Mouse (Mus musculus): ENCODE measurements around the gene Iqsec3.

The Iqsec3 gene

DNA sequence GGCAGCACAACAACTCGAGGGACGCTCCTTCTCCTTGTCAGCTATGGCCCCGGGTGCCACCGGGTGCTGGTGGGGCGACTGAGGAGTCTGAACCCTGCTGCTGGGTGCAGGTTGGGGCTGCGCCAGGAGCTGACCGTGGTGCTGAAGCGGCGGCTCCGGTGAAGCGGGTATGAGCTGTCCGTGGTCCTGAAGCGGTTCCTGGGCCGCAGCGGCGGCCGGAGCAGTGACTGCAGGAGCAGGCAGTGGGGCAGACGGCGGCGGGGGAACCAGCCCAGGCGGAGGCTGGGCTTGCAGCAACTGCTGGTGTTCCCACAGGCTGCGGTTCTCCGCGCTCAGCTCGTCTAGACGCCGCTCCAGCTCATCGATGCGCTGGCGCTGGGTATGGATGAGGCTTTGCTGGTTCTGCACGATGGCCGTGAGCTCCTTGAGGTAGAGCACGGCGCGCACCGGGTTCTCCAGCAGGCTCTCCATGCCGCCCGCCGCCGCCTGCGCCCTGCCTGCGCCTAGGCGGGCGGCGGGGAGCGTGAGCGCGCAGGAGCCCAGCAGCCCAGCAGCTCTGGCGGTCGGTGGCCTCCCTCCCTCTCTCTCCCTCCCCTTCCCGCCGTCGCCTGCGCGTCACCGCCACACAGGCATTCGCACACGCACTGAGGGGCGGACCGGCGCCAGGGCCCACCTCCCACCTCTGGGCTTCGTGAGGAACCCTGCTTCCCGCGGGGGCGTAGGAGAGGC is at the start of gene Iqsec3:
Gene Iqsec3 (minus strand): TSS at position 586 of the 729 bp plus-strand sequence.
- no peak; the same call in 1 of the 2 replicates for TF ChIP-seq GATA4 (IDR thresholded peaks at IDR 0.05; ENCODE audit: insufficient replicate concordance, low read length)

DNA sequence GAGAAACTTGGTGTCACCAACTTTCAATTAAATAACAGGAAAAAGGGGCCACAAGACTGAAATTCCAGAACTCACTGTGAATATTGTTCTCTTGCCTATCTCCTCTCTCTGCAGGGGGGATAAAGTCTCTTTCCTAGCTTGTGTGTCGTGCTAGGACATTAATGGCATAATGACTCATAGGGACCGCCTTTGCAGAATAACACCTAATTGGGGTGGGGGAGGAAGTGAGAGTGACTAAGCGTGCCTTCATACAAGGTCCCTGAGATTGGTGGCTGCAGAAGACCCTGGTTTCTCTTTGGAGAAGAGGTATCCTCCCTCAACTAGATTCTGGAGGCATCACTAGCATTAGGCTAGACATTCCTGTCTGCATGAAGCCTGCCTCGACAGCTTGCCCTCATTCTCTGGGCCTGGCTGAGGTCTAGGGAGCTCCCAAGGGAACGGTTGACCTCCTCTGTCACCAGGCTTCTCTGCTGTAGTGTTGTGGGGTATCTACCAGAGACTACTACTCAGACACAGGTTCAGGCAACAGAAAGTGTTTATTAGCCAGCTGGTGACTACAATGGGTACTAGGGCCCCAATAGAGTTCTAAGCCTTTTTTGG is 48.7 kb upstream of the Iqsec3 start:
- TF ChIP-seq GATA4 (IDR thresholded peaks at IDR 0.05; ENCODE audit: insufficient replicate concordance, low read length), result no peak

DNA sequence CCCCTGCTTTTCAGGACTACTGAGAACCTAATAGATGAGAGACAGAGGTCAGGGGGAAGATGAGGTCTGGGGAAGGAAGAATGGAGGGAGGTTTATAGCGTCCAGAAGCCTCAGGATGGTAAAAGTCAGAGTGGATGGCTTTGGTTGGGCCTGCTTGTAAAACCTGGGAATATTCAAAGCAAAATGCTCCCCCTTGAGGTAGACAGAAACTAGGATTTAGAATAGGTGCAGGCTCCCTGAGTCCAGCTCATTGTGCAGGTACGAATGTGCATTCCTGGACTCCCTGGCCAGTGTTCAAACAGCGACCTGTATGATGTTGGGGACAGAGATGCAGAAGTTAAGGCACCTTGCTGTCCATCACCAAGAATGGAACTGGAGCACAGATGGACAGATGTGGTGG is 47.6 kb upstream of the Iqsec3 start:
- no peak for TF ChIP-seq GATA4 (IDR thresholded peaks at IDR 0.05; ENCODE audit: insufficient replicate concordance, low read length)

GRCm38 (mm10) chr6:121519896-121520295 is 46.4 kb upstream of the Iqsec3 start:
- TF ChIP-seq GATA4 (IDR thresholded peaks at IDR 0.05; ENCODE audit: insufficient replicate concordance, low read length), result no peak

GRCm38 (mm10) chr6:121519266-121519810 is 45.9 kb upstream of the Iqsec3 start:
- TF ChIP-seq GATA4 (IDR thresholded peaks at IDR 0.05; ENCODE audit: insufficient replicate concordance, low read length), result no peak

- TF ChIP-seq GATA4 (IDR thresholded peaks at IDR 0.05; ENCODE audit: insufficient replicate concordance, low read length), result no peak
Measured at GRCm38 (mm10) chr6:121517726-121518125, 44.2 kb upstream of the Iqsec3 start.

DNA sequence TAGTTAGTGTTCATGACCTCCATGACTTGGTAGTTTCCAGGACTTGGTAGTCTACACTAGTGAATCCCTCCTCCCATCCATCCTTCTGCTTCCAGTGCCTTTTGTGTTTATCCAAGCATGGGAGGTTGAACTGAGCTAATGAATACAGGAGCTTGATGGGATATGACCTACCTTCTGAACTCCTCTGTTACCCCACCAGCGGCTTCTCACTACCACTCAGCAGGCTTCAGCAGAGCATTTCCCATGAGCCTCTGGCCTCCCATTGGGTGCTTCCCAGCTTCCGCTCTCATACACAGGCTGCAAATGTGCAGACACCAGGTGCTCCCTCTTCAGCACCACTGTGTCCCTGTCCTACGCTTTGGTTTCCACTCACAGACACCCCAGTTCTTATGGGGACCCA is 36.9 kb upstream of the Iqsec3 start:
- TF ChIP-seq GATA4 (IDR thresholded peaks at IDR 0.05; ENCODE audit: insufficient replicate concordance, low read length), result no peak

DNA sequence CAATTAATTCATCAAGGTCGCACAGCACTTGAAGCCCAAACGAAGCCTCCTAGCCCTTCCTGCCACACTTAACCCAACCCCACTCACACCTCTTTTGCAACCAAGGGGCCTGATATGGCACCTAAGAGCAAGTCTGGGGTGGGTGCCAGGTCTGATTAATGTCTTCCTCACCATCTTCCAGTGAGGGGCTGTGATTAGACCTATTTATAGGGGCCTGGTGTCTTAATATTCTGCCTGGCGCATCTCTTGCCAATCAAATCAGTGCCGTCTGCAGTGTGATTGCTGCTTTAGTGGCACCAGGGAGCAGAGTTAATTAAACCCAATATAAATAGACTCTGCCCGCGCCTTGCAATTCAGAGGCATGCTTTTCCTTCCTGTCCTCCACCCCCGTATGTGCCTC is 36.4 kb upstream of the Iqsec3 start:
- TF ChIP-seq GATA4 (IDR thresholded peaks at IDR 0.05; ENCODE audit: insufficient replicate concordance, low read length), result no peak

- no peak for TF ChIP-seq GATA4 (IDR thresholded peaks at IDR 0.05; ENCODE audit: insufficient replicate concordance, low read length)
Measured at GRCm38 (mm10) chr6:121508266-121508665, 34.8 kb upstream of the Iqsec3 start.

GRCm38 (mm10) chr6:121501044-121501638 is 27.7 kb upstream of the Iqsec3 start:
- no peak for TF ChIP-seq GATA4 (IDR thresholded peaks at IDR 0.05; ENCODE audit: insufficient replicate concordance, low read length)

- TF ChIP-seq GATA4 (IDR thresholded peaks at IDR 0.05; ENCODE audit: insufficient replicate concordance, low read length), result no peak
Measured at GRCm38 (mm10) chr6:121499856-121500255, 26.4 kb upstream of the Iqsec3 start.

GRCm38 (mm10) chr6:121498819-121499535 is 25.5 kb upstream of the Iqsec3 start:
- TF ChIP-seq GATA4 (IDR thresholded peaks at IDR 0.05; ENCODE audit: insufficient replicate concordance, low read length), result no peak

DNA sequence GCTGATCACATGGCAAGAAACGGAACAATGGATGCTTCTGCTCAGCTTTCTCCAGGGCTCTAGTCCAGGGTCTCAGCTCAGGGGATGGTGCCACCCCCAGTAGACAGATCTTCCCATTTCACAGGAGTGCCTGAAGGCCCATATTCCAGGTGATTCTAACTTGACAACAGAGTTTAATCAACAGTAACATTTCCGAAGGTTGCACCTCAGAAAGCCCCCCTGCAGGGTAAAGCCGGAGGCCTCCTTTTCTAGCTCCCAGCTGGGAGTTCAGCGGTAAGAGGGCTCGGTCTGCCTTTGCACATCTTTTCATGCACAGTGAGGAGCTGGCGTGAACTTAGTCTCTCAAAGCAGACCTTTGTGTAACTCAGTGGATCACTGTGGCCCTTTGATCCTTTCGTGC is 22.1 kb upstream of the Iqsec3 start:
- TF ChIP-seq GATA4 (IDR thresholded peaks at IDR 0.05; ENCODE audit: insufficient replicate concordance, low read length), result no peak

- no peak for TF ChIP-seq GATA4 (IDR thresholded peaks at IDR 0.05; ENCODE audit: insufficient replicate concordance, low read length)
Measured at GRCm38 (mm10) chr6:121495026-121495425, 21.5 kb upstream of the Iqsec3 start.

GRCm38 (mm10) chr6:121494319-121494718 is 20.8 kb upstream of the Iqsec3 start:
- no peak for TF ChIP-seq GATA4 (IDR thresholded peaks at IDR 0.05; ENCODE audit: insufficient replicate concordance, low read length)
